Mouse (Mus musculus): ENCODE results near the gene Phf3.

DNA sequence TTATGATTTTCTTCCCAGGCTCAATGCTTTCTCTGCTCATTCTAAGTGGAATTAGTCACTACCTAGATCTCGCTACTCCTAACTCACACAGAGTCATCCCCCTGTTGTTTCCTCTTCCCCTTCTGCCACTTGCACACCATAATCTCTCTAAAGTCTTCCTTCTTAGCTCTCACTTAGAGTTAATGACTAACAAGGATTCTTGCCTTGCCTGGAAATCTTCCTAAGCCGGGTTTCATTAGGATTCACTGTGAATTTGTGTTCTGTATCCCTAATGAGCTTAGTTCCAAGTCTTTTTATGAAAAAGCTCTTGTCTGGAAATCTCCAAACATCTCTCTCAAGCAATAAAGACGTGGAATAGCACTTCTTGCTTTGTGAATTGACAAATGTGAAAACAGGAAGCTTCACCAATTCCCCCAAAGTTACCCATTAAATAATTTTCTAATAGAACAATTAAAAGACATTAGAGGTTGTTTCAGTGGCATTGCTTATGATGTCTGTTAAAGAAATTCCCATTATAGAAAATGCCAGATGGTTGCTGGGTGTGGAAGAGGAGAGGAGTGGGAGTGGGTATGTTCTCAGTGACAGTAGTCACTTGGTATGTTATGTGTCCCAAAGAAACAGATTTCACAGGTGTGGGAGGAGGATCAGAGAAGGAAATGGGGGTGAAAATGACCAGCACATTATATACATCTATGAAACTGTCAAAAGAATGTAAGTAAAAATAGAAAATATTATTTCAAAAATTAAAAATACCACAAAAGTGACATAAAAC is 118.1 kb downstream of the Phf3 start:
- no peak for TF ChIP-seq CHD2 (IDR thresholded peaks at IDR 0.05; ENCODE audit: low read depth, low read length)
- TF ChIP-seq MAFK (IDR thresholded peaks at IDR 0.05; ENCODE audit: insufficient read depth, low read depth, low read length) = no peak
- no peak for TF ChIP-seq ZC3H11A (IDR thresholded peaks at IDR 0.05; ENCODE audit: borderline replicate concordance, low read depth, low read length)
